Mouse (Mus musculus): ENCODE measurements around the gene Exosc9. TPM values are rescaled to one million over a fixed set of nuclear protein-coding genes. Genes with fewer than 3 reads are reported as not detected.

The Exosc9 gene
- 0.22 and 0.24 TPM in 2 replicates for polyA plus RNA-seq (2012)

- H3K9me3 ChIP-seq (ENCODE audit: control insufficient read depth, low read length): no peaks in the 10 kb centered on the region
- TF ChIP-seq TAL1 (IDR thresholded peaks at IDR 0.05; ENCODE audit: low read length): no peak
- TF ChIP-seq GATA1 (IDR thresholded peaks at IDR 0.05; ENCODE audit: low read length): no peak
- H3K4me1 ChIP-seq (ENCODE audit: control insufficient read depth): peaks cover 20% of the 10 kb centered on the region
- H3K36me3 ChIP-seq (ENCODE audit: control insufficient read depth): peaks cover 36% of the 10 kb centered on the region
- peak within 1 kb of the TSS; percentile 88 for H3K4me3 ChIP-seq (replicated peaks)
- H3K27me3 ChIP-seq (ENCODE audit: control insufficient read depth): peaks cover 15% of the 10 kb centered on the region
These were observed at the start of gene Exosc9 for GRCm38 (mm10) chr3:36552406-36553047. Exosc9 (plus strand) TSS chr3:36552606.

GRCm38 (mm10) chr3:36505306-36505705, 47.1 kb upstream of the Exosc9 start:
- Histone ChIP-seq H3K9me3 (ENCODE audit: control insufficient read depth, low read length) (no peaks in the 10 kb centered on the region), H3K4me1 (ENCODE audit: control insufficient read depth) (no peaks in the 10 kb centered on the region), H3K36me3 (ENCODE audit: control insufficient read depth) (no peaks in the 10 kb centered on the region), H3K4me3 (replicated peaks) (no peak overlapping the region), H3K27me3 (ENCODE audit: control insufficient read depth) (no peaks in the 10 kb centered on the region)
- TF ChIP-seq TAL1 (IDR thresholded peaks at IDR 0.05; ENCODE audit: low read length) (no peak), GATA1 (IDR thresholded peaks at IDR 0.05; ENCODE audit: low read length) (no peak)

DNA sequence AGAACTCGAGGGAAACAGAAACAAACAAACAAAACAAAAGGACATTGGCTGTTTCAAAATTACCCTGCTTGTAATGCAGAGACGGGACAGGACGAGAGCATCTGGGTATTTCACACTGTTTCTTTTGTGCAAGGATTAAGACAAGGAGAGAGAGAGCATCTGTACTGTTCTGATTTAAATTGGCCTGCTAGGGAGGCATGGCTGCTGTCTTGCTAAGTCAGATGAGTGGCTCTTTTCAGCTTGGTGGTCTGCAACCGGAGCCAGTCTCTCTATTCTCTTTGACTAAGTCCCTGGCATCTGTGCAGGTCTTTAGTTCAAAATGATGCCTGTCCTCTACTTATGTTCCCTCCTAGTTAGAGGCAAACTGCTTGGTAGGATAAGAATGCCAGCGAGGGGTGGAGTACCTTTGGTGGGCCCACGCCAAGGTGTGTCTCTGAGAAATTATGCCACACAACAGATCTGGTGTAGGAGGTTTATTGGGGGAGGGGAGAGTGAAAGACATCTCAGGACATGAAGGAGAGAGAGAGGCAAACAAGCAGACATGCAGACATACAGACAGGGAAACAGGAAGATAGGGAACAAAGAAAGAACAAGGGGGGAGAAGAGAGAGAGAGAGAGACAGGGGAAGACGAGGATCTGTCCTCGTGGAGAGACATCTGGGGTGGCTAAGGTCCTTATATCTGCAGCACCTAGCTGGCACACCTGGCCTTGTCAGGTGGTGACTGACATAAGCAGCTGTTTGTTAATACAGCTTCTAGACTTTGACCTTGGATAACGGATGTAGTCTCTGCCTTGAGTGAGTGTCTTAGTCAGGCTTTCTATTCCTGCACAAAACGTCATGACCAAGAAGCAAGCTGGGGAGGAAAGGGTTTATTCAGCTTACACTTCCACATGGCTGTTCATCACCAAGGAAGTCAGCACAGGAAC, 46.3 kb upstream of the Exosc9 start:
- no peak for TF ChIP-seq TAL1 (IDR thresholded peaks at IDR 0.05; ENCODE audit: low read length)
- no peak for TF ChIP-seq GATA1 (IDR thresholded peaks at IDR 0.05; ENCODE audit: low read length)
- Histone ChIP-seq H3K4me3 (replicated peaks) (no peak overlapping the region), H3K4me1 (ENCODE audit: control insufficient read depth) (no peaks in the 10 kb centered on the region), H3K36me3 (ENCODE audit: control insufficient read depth) (no peaks in the 10 kb centered on the region), H3K27me3 (ENCODE audit: control insufficient read depth) (no peaks in the 10 kb centered on the region), H3K9me3 (ENCODE audit: control insufficient read depth, low read length) (no peaks in the 10 kb centered on the region)

DNA sequence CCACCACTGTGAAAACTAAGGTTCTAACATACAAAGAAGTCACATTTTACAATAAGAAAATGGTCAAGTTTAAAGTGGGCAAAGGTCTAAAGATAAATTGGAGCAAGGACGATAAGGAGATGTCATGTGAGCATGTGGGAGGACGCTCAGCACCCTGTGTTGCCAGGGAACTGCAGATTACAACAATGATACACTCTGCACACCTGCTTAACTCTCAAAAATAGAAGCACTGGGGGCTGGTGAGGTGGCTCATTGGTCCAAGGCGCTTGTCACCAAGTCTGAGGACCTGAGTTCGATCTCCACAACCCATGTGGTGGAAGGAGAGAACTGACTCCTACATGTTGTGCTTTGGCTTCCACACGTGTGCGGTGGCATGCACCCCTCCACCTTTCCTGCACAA, 40.9 kb upstream of the Exosc9 start:
- H3K9me3 ChIP-seq (ENCODE audit: control insufficient read depth, low read length): no peaks in the 10 kb centered on the region
- H3K36me3 ChIP-seq (ENCODE audit: control insufficient read depth): no peaks in the 10 kb centered on the region
- H3K27me3 ChIP-seq (ENCODE audit: control insufficient read depth): no peaks in the 10 kb centered on the region
- no peaks in the 10 kb centered on the region for H3K4me1 ChIP-seq (ENCODE audit: control insufficient read depth)
- H3K4me3 ChIP-seq (replicated peaks): no peak overlapping the region
- no peak for TF ChIP-seq TAL1 (IDR thresholded peaks at IDR 0.05; ENCODE audit: low read length)
- TF ChIP-seq GATA1 (IDR thresholded peaks at IDR 0.05; ENCODE audit: low read length): no peak

GRCm38 (mm10) chr3:36516196-36516595, 36.2 kb upstream of the Exosc9 start:
- H3K36me3 ChIP-seq (ENCODE audit: control insufficient read depth): no peaks in the 10 kb centered on the region
- TF ChIP-seq GATA1 (IDR thresholded peaks at IDR 0.05; ENCODE audit: low read length) (no peak), TAL1 (IDR thresholded peaks at IDR 0.05; ENCODE audit: low read length) (no peak)
- no peaks in the 10 kb centered on the region for H3K4me1 ChIP-seq (ENCODE audit: control insufficient read depth)
- no peak overlapping the region for H3K4me3 ChIP-seq (replicated peaks)
- H3K9me3 ChIP-seq (ENCODE audit: control insufficient read depth, low read length): no peaks in the 10 kb centered on the region
- H3K27me3 ChIP-seq (ENCODE audit: control insufficient read depth): peaks cover 13% of the 10 kb centered on the region

GRCm38 (mm10) chr3:36521073-36522060, 31.0 kb upstream of the Exosc9 start, which contains the start of gene Gm11549:
Gm11549 (minus strand) TSS chr3:36521813.
- Histone ChIP-seq H3K4me1 (ENCODE audit: control insufficient read depth) (no peaks in the 10 kb centered on the region), H3K27me3 (ENCODE audit: control insufficient read depth) (peaks cover 32% of the 10 kb centered on the region), H3K9me3 (ENCODE audit: control insufficient read depth, low read length) (no peaks in the 10 kb centered on the region), H3K36me3 (ENCODE audit: control insufficient read depth) (no peaks in the 10 kb centered on the region), H3K4me3 (replicated peaks) (no peak within 1 kb of the TSS)
- TF ChIP-seq GATA1 (IDR thresholded peaks at IDR 0.05; ENCODE audit: low read length): no peak
- TF ChIP-seq TAL1 (IDR thresholded peaks at IDR 0.05; ENCODE audit: low read length): no peak

DNA sequence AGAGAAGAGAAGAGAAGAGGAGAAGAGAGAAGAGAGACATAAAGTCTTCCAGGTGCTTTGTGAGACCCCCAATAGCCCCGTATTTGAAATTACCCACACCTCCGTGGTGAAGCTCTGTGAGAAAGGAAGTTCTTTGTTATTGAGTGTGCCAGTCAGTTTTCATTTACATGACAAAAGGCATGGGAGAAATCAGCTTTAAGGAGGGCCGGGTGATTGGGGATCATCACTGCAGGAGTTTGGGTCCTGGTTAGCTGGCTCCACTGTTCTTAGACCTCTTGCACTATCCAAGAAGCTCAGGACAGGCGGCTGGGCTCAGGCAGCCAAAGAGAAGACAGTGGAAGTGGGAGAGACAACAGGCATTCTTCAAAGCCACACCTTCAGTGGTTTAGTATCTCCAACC, 30.3 kb upstream of the Exosc9 start:
- no peak for TF ChIP-seq GATA1 (IDR thresholded peaks at IDR 0.05; ENCODE audit: low read length)
- no peak for TF ChIP-seq TAL1 (IDR thresholded peaks at IDR 0.05; ENCODE audit: low read length)
- no peak overlapping the region for H3K4me3 ChIP-seq (replicated peaks)
- H3K36me3 ChIP-seq (ENCODE audit: control insufficient read depth): no peaks in the 10 kb centered on the region
- peaks cover 32% of the 10 kb centered on the region for H3K27me3 ChIP-seq (ENCODE audit: control insufficient read depth)
- no peaks in the 10 kb centered on the region for H3K4me1 ChIP-seq (ENCODE audit: control insufficient read depth)
- no peaks in the 10 kb centered on the region for H3K9me3 ChIP-seq (ENCODE audit: control insufficient read depth, low read length)

DNA sequence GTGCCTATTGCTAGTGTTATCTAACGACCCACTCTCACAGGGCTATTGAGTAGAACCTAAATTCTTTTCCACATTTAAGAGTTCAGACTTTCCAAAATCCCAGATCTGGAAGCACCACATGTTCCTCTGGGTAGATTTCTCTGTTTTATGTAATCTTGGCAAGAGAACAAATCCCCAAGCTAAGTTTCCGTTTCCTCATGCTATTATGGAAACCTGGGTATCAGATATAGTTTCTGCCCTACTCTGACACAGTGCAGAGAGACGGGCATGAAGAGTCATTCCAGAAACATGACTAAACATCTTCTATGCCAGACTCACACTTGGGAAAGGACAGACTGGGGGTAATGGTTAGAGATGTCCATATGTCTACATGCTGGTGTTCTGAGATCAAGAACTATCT, 27.9 kb upstream of the Exosc9 start:
- Histone ChIP-seq H3K9me3 (ENCODE audit: control insufficient read depth, low read length) (no peaks in the 10 kb centered on the region), H3K4me3 (replicated peaks) (no peak overlapping the region), H3K4me1 (ENCODE audit: control insufficient read depth) (no peaks in the 10 kb centered on the region), H3K27me3 (ENCODE audit: control insufficient read depth) (peaks cover 32% of the 10 kb centered on the region), H3K36me3 (ENCODE audit: control insufficient read depth) (no peaks in the 10 kb centered on the region)
- no peak for TF ChIP-seq GATA1 (IDR thresholded peaks at IDR 0.05; ENCODE audit: low read length)
- TF ChIP-seq TAL1 (IDR thresholded peaks at IDR 0.05; ENCODE audit: low read length): no peak

All from erythroblast, embryonic 14.5 days (primary cell).